Comparison of ENCODE assay signal across 8 mouse cellular contexts in genomic region chr1:39446178-39446577, GRCm38 (mm10). TPM values are rescaled to one million over a fixed set of nuclear protein-coding genes. Genes with fewer than 3 reads are reported as not detected.
DNase-seq lines count a peak whose midpoint lies in the region; ATAC-seq lines count a peak whose summit lies in the region.

No protein-coding gene starts in this region.

- peaks cover 62 to 92% of the 10 kb centered on the region in 2 experiments for H3K4me1 ChIP-seq in heart, embryonic 14.5 days (ENCODE audit: control insufficient read depth in 2 of 2, insufficient read depth in 2 of 2, low read length in 2 of 2)

- peak overlapping the region; percentile 20 to 78 for H3K27ac ChIP-seq in heart, embryonic 14.5 days (replicated peaks in 1 of 2; ENCODE audit: control insufficient read depth in 1 of 2, insufficient read depth in 1 of 2, low read depth in 2 of 2, low read length in 2 of 2)

- H3K27me3 ChIP-seq in heart, embryonic 14.5 days (ENCODE audit: control insufficient read depth, insufficient read depth, low read length), result no peaks in the 10 kb centered on the region

- no peak for DNase-seq in heart, postnatal 25 days (ENCODE audit: low spot score)
- DNase-seq in cerebellum, adult 9-11 months, result peak; percentile 91
- peak; percentile 73 to 81 for DNase-seq in left cerebral cortex, adult 18-20 months (ENCODE audit: low spot score in 2 of 2)
- DNase-seq in right cerebral cortex, adult 2 months (ENCODE audit: low spot score in 2 of 2), result peak; percentile 78 to 82
- DNase-seq in kidney, adult 8-10 months, result no peak
- DNase-seq in T-cell, adult 2 months (ENCODE audit: low spot score), result no peak
- DNase-seq in adrenal gland, postnatal 10 days, result no peak

- no peaks in the 10 kb centered on the region for H3K9me3 ChIP-seq in heart, embryonic 14.5 days (ENCODE audit: control insufficient read depth, low read length)

- H3K4me3 ChIP-seq in heart, embryonic 14.5 days (ENCODE audit: control insufficient read depth in 1 of 2, insufficient read depth in 1 of 2, low read depth in 1 of 2, low read length in 2 of 2), result no peak overlapping the region

- intact Hi-C loops in heart, postnatal 25 days (cut with DNase I), result no loop called here

- H3K9ac ChIP-seq in heart, embryonic 14.5 days (ENCODE audit: low read length), result no peak overlapping the region

- no peaks in the 10 kb centered on the region for H3K36me3 ChIP-seq in heart, embryonic 14.5 days (ENCODE audit: control insufficient read depth, insufficient read depth, low read length)

- 11% methylated on average over 5 of the region's 5 CpGs for WGBS in heart, embryonic 14.5 days

- H3K4me2 ChIP-seq in heart, embryonic 14.5 days (ENCODE audit: low read length), result peak overlapping the region; percentile 22; the same call in 1 of the 2 replicates

- ATAC-seq in heart, embryonic 14.5 days (ENCODE audit: insufficient number of reproducible peaks, insufficient read depth, low FRiP score, low read depth), result no peak

RNA-seq across cellular contexts. Expression of gene Tbc1d8, which starts 32.4 kb away (rescaled TPM):
- 13.2 and 14.7 TPM in 2 replicates for polyA plus RNA-seq in heart, embryonic 14.5 days (2014; fragmentation: Nextera tagmentation; extraction: Ambion mirVana)
- 1 to 10 TPM; 5.6 to 6.3 TPM for total RNA-seq in heart, postnatal 25 days (2021)
- 10 to 100 TPM; 19.3 to 20.5 TPM for total RNA-seq in left cerebral cortex, adult 18-20 months (2021)
- 10 to 100 TPM in 1 of 2 experiments, 1 to 10 TPM in 1; 9.2 to 12.4 TPM for total RNA-seq in adrenal gland, postnatal 10 days (2021)

Comparison
In these comparisons a context has a peak if more than half of its experiments do, and no peak if none do; other contexts are left out.
1. DNase-seq: peak in cerebellum, adult 9-11 months (single experiment), left cerebral cortex, adult 18-20 months (2 of 2) and right cerebral cortex, adult 2 months (2 of 2); none in heart, postnatal 25 days (single experiment), kidney, adult 8-10 months (0 of 2), T-cell, adult 2 months (single experiment) and adrenal gland, postnatal 10 days (single experiment).